Mouse (Mus musculus) megakaryocyte, embryonic 14.5 days (primary cell): ENCODE data around the gene Etfrf1. TPM values are rescaled to one million over a fixed set of nuclear protein-coding genes. Genes with fewer than 3 reads are reported as not detected.

ENCODE experiments used
- H3K27me3 ChIP-seq: replicated peaks from 2 replicates; pipeline ENCODE3; 2012; ENCODE audit warnings: inconsistent platforms
- H3K36me3 ChIP-seq: replicated peaks from 2 replicates; pipeline ENCODE3; 2012; ENCODE audit warnings: low read length, inconsistent platforms, mixed read lengths
- H3K4me1 ChIP-seq: 2 replicates; pipeline ENCODE4 v1.6.1; 2012; ENCODE audit warnings: inconsistent platforms
- H3K4me3 ChIP-seq: replicated peaks from 2 replicates; pipeline ENCODE3; 2012; ENCODE audit warnings: moderate library complexity, mild to moderate bottlenecking, inconsistent platforms
- H3K9me3 ChIP-seq: 2 replicates; pipeline ENCODE4 v1.6.1; 2012; ENCODE audit warnings: inconsistent platforms
- FLI1 ChIP-seq: IDR thresholded peaks from 2 replicates; pipeline ENCODE4 v1.6.1; 2012; ENCODE audit warnings: low read length, inconsistent platforms, mixed read lengths
- GATA1 ChIP-seq: IDR thresholded peaks from 3 replicates; pipeline ENCODE4 v1.6.1; 2012; ENCODE audit warnings: mixed read lengths, low read length, inconsistent platforms, borderline replicate concordance
- polyA plus RNA-seq: library from polyadenylated mRNA; stranded (reverse); fragments of >175 nt; gene quantifications from 2 replicates; pipeline ENCODE4 v1.2.3, GENCODE M21; 2012; ENCODE audit warnings: low replicate concordance; ENCODE audit not compliant: insufficient read depth

The Etfrf1 gene
- polyA plus RNA-seq, 1 experiment, result not detected

GRCm38 (mm10) chr6:145215826-145216225, 4.9 kb downstream of the Etfrf1 start:
- no peaks in the 10 kb centered on the region for H3K9me3 ChIP-seq
- no peak for TF ChIP-seq FLI1
- TF ChIP-seq GATA1, result no peak
- peaks cover 83% of the 10 kb centered on the region for H3K36me3 ChIP-seq
- no peaks in the 10 kb centered on the region for H3K27me3 ChIP-seq
- no peak overlapping the region for H3K4me3 ChIP-seq
- H3K4me1 ChIP-seq, result peaks cover 31% of the 10 kb centered on the region

GRCm38 (mm10) chr6:145224246-145224645, 13.3 kb downstream of the Etfrf1 start:
- H3K27me3 ChIP-seq, result no peaks in the 10 kb centered on the region
- no peaks in the 10 kb centered on the region for H3K4me1 ChIP-seq
- TF ChIP-seq FLI1 (no peak), GATA1 (no peak)
- H3K4me3 ChIP-seq, result no peak overlapping the region
- H3K36me3 ChIP-seq, result peaks cover 93% of the 10 kb centered on the region
- H3K9me3 ChIP-seq, result no peaks in the 10 kb centered on the region

GRCm38 (mm10) chr6:145226296-145226695, 15.4 kb downstream of the Etfrf1 start:
- H3K4me3 ChIP-seq, result no peak overlapping the region
- H3K9me3 ChIP-seq, result no peaks in the 10 kb centered on the region
- no peaks in the 10 kb centered on the region for H3K4me1 ChIP-seq
- peaks cover 92% of the 10 kb centered on the region for H3K36me3 ChIP-seq
- no peaks in the 10 kb centered on the region for H3K27me3 ChIP-seq
- TF ChIP-seq FLI1 (no peak), GATA1 (no peak)

GRCm38 (mm10) chr6:145234391-145234790, 23.5 kb downstream of the Etfrf1 start:
- Histone ChIP-seq H3K9me3 (no peaks in the 10 kb centered on the region), H3K4me3 (no peak overlapping the region), H3K36me3 (peaks cover 90% of the 10 kb centered on the region), H3K27me3 (no peaks in the 10 kb centered on the region), H3K4me1 (peaks cover 4% of the 10 kb centered on the region)
- TF ChIP-seq FLI1 (no peak), GATA1 (no peak)

- no peak overlapping the region for H3K4me3 ChIP-seq
- no peak for TF ChIP-seq GATA1
- no peak for TF ChIP-seq FLI1
- peaks cover 6% of the 10 kb centered on the region for H3K4me1 ChIP-seq
- H3K36me3 ChIP-seq, result peaks cover 93% of the 10 kb centered on the region
- no peaks in the 10 kb centered on the region for H3K9me3 ChIP-seq
- no peaks in the 10 kb centered on the region for H3K27me3 ChIP-seq
Measured at GRCm38 (mm10) chr6:145235367-145235766, 24.4 kb downstream of the Etfrf1 start.

GRCm38 (mm10) chr6:145237148-145237547, 26.2 kb downstream of the Etfrf1 start:
- TF ChIP-seq FLI1 (no peak), GATA1 (no peak)
- Histone ChIP-seq H3K9me3 (no peaks in the 10 kb centered on the region), H3K36me3 (peaks cover 92% of the 10 kb centered on the region), H3K27me3 (no peaks in the 10 kb centered on the region), H3K4me1 (peaks cover 22% of the 10 kb centered on the region), H3K4me3 (no peak overlapping the region)

GRCm38 (mm10) chr6:145240285-145240684, 29.4 kb downstream of the Etfrf1 start:
- no peaks in the 10 kb centered on the region for H3K9me3 ChIP-seq
- peaks cover 40% of the 10 kb centered on the region for H3K4me1 ChIP-seq
- H3K4me3 ChIP-seq, result no peak overlapping the region
- H3K27me3 ChIP-seq, result no peaks in the 10 kb centered on the region
- peaks cover 87% of the 10 kb centered on the region for H3K36me3 ChIP-seq
- TF ChIP-seq FLI1 (no peak), GATA1 (no peak)

GRCm38 (mm10) chr6:145242521-145242920, 31.6 kb downstream of the Etfrf1 start:
- H3K36me3 ChIP-seq, result peaks cover 84% of the 10 kb centered on the region
- H3K4me1 ChIP-seq, result peaks cover 52% of the 10 kb centered on the region
- H3K9me3 ChIP-seq, result no peaks in the 10 kb centered on the region
- TF ChIP-seq FLI1 (no peak), GATA1 (no peak)
- H3K4me3 ChIP-seq, result peak overlapping the region; percentile 53
- H3K27me3 ChIP-seq, result no peaks in the 10 kb centered on the region

GRCm38 (mm10) chr6:145246841-145247240, 35.9 kb downstream of the Etfrf1 start:
- Histone ChIP-seq H3K27me3 (no peaks in the 10 kb centered on the region), H3K4me3 (peak overlapping the region; percentile 76), H3K4me1 (peaks cover 58% of the 10 kb centered on the region), H3K9me3 (no peaks in the 10 kb centered on the region), H3K36me3 (peaks cover 50% of the 10 kb centered on the region)
- no peak for TF ChIP-seq GATA1

GRCm38 (mm10) chr6:145247886-145248285, 37.0 kb downstream of the Etfrf1 start:
- Histone ChIP-seq H3K27me3 (no peaks in the 10 kb centered on the region), H3K36me3 (peaks cover 45% of the 10 kb centered on the region), H3K9me3 (no peaks in the 10 kb centered on the region), H3K4me1 (peaks cover 63% of the 10 kb centered on the region), H3K4me3 (peak overlapping the region; percentile 85)
- TF ChIP-seq FLI1 (no peak), GATA1 (no peak)
